In genomic region chr2:91361068-91361528, GRCm38 (mm10) we compare ENCODE assay signal across 8 mouse cellular contexts.
A peak's percentile ranks its signal among the peaks of the same experiment; 100 is the strongest.
DNase-seq lines count a peak whose midpoint lies in the region; ATAC-seq lines count a peak whose summit lies in the region.

No protein-coding gene starts in this region.

- H3K4me2 ChIP-seq in forebrain, embryonic 12.5 days, result no peak overlapping the region

- ATAC-seq in forebrain, embryonic 12.5 days (ENCODE audit: low FRiP score), result no peak
- no peak for ATAC-seq in granulocyte monocyte progenitor cell, adult 5-6 weeks (replicated peaks; ENCODE audit: poor library complexity, severe bottlenecking)

- no peaks in the 10 kb centered on the region for H3K9me3 ChIP-seq in forebrain, embryonic 10.5 days
- no peaks in the 10 kb centered on the region for H3K9me3 ChIP-seq in forebrain, embryonic 12.5 days

- WGBS in forebrain, embryonic 10.5 days, result 24% methylated on average over 4 of the region's 4 CpGs
- WGBS in forebrain, embryonic 12.5 days, result 39% methylated on average over 4 of the region's 4 CpGs

- H3K27me3 ChIP-seq in forebrain, embryonic 10.5 days (ENCODE audit: poor library complexity, severe bottlenecking), result no peaks in the 10 kb centered on the region
- H3K27me3 ChIP-seq in forebrain, embryonic 12.5 days, result no peaks in the 10 kb centered on the region

- H3K36me3 ChIP-seq in forebrain, embryonic 10.5 days (replicated peaks), result 0 out of 2 replicates have a peak, but pooled peaks cover under 1% of the 10 kb centered on the region
- no peaks in the 10 kb centered on the region for H3K36me3 ChIP-seq in forebrain, embryonic 12.5 days (replicated peaks)

- peaks cover 9% of the 10 kb centered on the region for H3K4me1 ChIP-seq in forebrain, embryonic 10.5 days
- H3K4me1 ChIP-seq in forebrain, embryonic 12.5 days, result no peaks in the 10 kb centered on the region

- H3K9ac ChIP-seq in forebrain, embryonic 12.5 days, result no peak overlapping the region

- no peak overlapping the region for H3K4me3 ChIP-seq in forebrain, embryonic 10.5 days
- H3K4me3 ChIP-seq in forebrain, embryonic 12.5 days (replicated peaks), result no peak overlapping the region

- no peak for DNase-seq in forebrain, embryonic 10.5 days (ENCODE audit: extremely low spot score, low spot score)
- peak; percentile 14 to 31 for DNase-seq in urinary bladder, adult 18-20 months (ENCODE audit: low spot score in 2 of 2)
- no peak for DNase-seq in urinary bladder, adult 2 months (ENCODE audit: low spot score)
- peak; percentile 21 to 30 for DNase-seq in kidney, postnatal 36 days
- DNase-seq in urinary bladder, postnatal 36 days (ENCODE audit: low spot score in 2 of 2), result peak; percentile 38
- DNase-seq in layer of hippocampus, adult 18-20 months (ENCODE audit: low spot score in 2 of 2), result no peak

- H3K27ac ChIP-seq in forebrain, embryonic 10.5 days, result peak overlapping the region; percentile 44; the same call in 1 of the 2 replicates
- H3K27ac ChIP-seq in forebrain, embryonic 12.5 days, result no peak overlapping the region

Comparison
In these comparisons a context has a peak if more than half of its experiments do, and no peak if none do; other contexts are left out.
1. DNase-seq: peak in urinary bladder, adult 18-20 months (2 of 2), kidney, postnatal 36 days (2 of 2) and urinary bladder, postnatal 36 days (2 of 2); none in forebrain, embryonic 10.5 days (single experiment), urinary bladder, adult 2 months (single experiment) and layer of hippocampus, adult 18-20 months (0 of 2).